Mouse (Mus musculus): ENCODE data around the gene Egfr.

Egfr gene

GRCm38 (mm10) chr11:16900653-16901416 lies 148.8 kb downstream of the Egfr start:
- DNase-seq = no peak

- DNase-seq = no peak
Observed at GRCm38 (mm10) chr11:16904302-16905011, 152.5 kb downstream of the Egfr start.

- DNase-seq = no peak
Observed at GRCm38 (mm10) chr11:16905012-16905332, 153.0 kb downstream of the Egfr start.

- no peak for DNase-seq
Observed at GRCm38 (mm10) chr11:16906530-16906929, 154.5 kb downstream of the Egfr start.

- peak; percentile 26 for DNase-seq
Observed at GRCm38 (mm10) chr11:16907517-16908129, 155.6 kb downstream of the Egfr start.

- no peak for DNase-seq
Observed at GRCm38 (mm10) chr11:16914756-16915155, 162.8 kb downstream of the Egfr start.

GRCm38 (mm10) chr11:16915850-16916249 lies 163.8 kb downstream of the Egfr start:
- DNase-seq = no peak

GRCm38 (mm10) chr11:16917512-16917911 lies 165.5 kb downstream of the Egfr start:
- DNase-seq = no peak

- no peak for DNase-seq
Observed at GRCm38 (mm10) chr11:16932159-16932558, 180.2 kb downstream of the Egfr start.

GRCm38 (mm10) chr11:16935577-16936236 lies 183.7 kb downstream of the Egfr start:
- DNase-seq = peak; percentile 17

GRCm38 (mm10) chr11:16941103-16941793 lies 189.2 kb downstream of the Egfr start:
- DNase-seq = no peak

- no peak for DNase-seq
Observed at GRCm38 (mm10) chr11:16941973-16942452, 190.0 kb downstream of the Egfr start.

GRCm38 (mm10) chr11:16943016-16943415 lies 191.0 kb downstream of the Egfr start:
- no peak for DNase-seq

GRCm38 (mm10) chr11:16948756-16949155 lies 196.8 kb downstream of the Egfr start:
- peak; percentile 61 for DNase-seq

GRCm38 (mm10) chr11:16950226-16950975 lies 198.4 kb downstream of the Egfr start:
- no peak for DNase-seq

- DNase-seq = peak; percentile 99
Observed at GRCm38 (mm10) chr11:16950976-16951760, 199.2 kb downstream of the Egfr start, which contains the start of gene Fbxo48. Gene Fbxo48, plus strand, starts transcription at chr11:16951375.

GRCm38 (mm10) chr11:16951761-16952010 lies 199.7 kb downstream of the Egfr start:
- no peak for DNase-seq

- no peak for DNase-seq
Observed at GRCm38 (mm10) chr11:16956115-16956862, 204.3 kb downstream of the Egfr start.

GRCm38 (mm10) chr11:16957030-16957429 lies 205.0 kb downstream of the Egfr start:
- no peak for DNase-seq

GRCm38 (mm10) chr11:16958520-16958919 lies 206.5 kb downstream of the Egfr start:
- DNase-seq = no peak

Measured in kidney, adult 9 months (tissue).